Mouse (Mus musculus) brain, embryonic 14.5 days (tissue): ENCODE data around the gene Gm32717. TPM values are rescaled to one million over a fixed set of nuclear protein-coding genes. Genes with fewer than 3 reads are reported as not detected.
"Not testable (repeated sequence)": the region's sequence is repeated elsewhere in the genome, so short reads cannot be mapped to it uniquely, and the experiment has no call there.

Experiments used
- DNase-seq: peaks from one replicate; pipeline ENCODE4 v3.0.0-alpha.2; 2011; ENCODE audit warnings: low read depth
- CTCF ChIP-seq: fragments of 200-500 bp; IDR thresholded peaks from 2 replicates; pipeline ENCODE4 v1.5.1; 2012; ENCODE audit warnings: inconsistent platforms, mild to moderate bottlenecking, moderate library complexity, borderline replicate concordance; ENCODE audit not compliant: insufficient read depth, insufficient read length; ENCODE audit errors: extremely low read depth
- POLR2A ChIP-seq: fragments of 200-500 bp; IDR thresholded peaks from 2 replicates; pipeline ENCODE4 v1.6.1; 2012; ENCODE audit warnings: mild to moderate bottlenecking, inconsistent platforms, borderline replicate concordance; ENCODE audit not compliant: poor library complexity, insufficient read depth, insufficient read length, severe bottlenecking; ENCODE audit errors: extremely low read depth
- polyA plus RNA-seq: library from polyadenylated mRNA; depleted of rRNA; stranded (reverse); fragments of >200 nt; gene quantifications from 2 replicates; pipeline ENCODE4 v1.2.3, GENCODE M21; 2012; rRNA removed

Gene Gm32717
- 0.08 and 0.18 TPM in 2 replicates for polyA plus RNA-seq

DNA sequence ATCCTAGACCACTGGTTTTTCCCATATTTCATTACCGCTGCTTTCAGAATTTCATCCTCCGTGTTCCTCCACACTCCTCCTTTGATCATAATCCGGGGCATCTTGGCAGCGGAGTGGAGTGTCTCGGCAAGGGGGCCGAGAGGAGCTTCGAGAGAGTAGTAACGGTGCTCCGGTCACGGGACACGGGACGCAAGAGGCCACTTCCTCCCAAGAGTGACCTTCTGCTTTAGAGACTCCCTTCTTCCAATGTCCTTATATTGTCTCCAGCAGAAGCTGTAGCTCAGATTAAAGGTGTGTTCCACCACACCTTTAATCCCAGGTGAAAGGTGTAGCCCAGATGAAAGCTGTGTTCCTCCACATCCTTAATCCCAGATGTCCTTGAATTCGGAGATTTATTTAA, at the start of gene Gm32717:
TSS of gene Gm32717 (minus strand) at position 101 of the 400 bp plus-strand sequence.
- not testable (repeated sequence) for DNase-seq

DNA sequence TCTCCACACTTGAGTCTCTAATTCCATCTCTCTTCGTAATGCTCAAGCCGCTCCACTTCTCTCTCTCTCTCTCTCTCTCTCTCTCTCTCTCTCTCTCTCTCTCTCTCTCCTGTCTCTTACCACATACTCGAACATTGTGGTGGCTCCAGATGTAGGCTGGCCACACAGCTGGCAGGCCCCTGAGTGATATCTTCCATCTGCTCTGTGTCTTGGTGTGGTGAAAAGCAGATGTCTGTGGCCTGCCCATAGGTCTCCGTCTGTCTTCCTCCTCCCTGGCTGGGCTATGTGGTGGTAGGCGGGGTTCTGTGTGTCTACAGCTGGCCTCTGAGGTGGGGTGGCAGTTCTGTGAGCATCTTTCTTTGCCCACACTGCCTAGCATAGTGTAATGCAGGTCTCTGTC, 42.4 kb upstream of the Gm32717 start:
- DNase-seq, result not testable (repeated sequence)

DNA sequence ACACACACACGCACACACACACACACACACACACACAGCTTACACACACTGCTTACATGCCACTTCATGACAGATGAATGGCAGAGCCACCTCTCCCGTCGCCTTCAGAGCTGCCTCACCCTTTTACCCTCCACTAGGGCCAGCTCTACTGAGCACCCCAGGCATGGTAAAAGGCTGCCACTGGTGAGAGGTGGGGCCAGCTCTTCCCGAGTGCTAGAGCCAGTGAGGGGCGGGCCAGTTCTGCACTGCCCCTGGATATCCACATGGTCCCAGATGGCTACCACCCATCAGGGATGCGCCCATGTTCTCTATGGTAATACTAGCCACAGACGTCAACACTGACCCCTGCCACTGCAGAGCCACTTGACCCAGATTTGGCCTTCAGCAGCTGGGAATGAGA, 42.0 kb upstream of the Gm32717 start:
- DNase-seq, result not testable (repeated sequence)

DNA sequence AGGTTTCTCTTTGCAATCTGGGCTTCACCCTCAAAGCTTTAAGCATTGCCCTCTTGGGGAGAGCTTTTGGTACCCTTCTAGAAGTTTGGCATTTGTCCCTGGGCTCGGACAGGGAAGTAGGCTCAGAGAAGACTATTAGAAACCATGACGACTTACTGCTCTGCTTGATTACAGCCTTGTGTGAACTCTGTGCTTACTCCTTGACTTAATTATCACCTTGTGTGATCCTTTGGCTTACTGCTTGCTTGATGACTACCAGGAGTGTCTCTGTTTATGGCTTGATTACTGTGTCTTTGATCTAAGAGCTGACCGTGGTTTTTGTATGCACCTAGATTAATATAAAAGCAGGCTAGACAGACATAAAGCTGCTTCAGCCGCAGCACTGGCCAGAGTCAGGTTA, 37.5 kb upstream of the Gm32717 start:
- not testable (repeated sequence) for DNase-seq

DNA sequence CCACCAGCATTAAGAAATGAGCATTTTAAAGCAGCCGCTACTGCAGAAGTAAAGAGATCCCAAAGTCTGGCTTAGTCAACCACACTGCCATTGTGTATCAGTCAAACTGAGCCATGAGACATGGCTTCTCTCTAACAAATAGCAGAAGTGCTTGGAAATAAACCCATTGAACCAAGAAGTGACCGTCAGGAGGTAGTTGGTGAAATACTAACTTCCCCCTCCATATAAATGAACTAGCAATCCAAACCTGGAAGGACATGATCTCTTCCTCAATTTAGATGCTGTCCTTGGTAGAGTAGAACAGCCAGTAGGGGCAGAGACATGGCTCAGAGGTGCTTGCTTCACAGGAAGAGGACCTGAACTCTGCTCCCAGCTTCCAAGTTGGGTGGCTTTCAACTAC, 30.8 kb upstream of the Gm32717 start:
- DNase-seq, result not testable (repeated sequence)

DNA sequence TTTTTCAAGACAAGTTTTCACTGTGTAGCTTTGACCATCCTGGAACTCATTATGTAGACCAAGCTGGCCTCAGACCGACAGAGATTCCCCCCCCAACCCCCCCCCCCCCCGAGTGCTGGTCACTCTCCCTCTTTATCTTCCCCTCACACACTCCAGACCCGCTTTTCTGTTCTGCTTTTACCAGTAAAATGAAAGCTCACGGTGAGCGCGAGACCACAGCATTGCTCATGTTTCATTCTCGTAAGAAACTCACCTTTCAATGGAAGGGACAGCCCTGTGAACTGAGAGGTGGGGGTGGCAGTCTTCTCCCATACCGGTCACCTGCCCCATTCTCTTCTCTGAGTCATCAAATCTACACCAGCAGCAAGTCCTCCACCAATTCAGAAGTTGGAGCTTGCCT, 28.2 kb upstream of the Gm32717 start:
- not testable (repeated sequence) for DNase-seq

DNA sequence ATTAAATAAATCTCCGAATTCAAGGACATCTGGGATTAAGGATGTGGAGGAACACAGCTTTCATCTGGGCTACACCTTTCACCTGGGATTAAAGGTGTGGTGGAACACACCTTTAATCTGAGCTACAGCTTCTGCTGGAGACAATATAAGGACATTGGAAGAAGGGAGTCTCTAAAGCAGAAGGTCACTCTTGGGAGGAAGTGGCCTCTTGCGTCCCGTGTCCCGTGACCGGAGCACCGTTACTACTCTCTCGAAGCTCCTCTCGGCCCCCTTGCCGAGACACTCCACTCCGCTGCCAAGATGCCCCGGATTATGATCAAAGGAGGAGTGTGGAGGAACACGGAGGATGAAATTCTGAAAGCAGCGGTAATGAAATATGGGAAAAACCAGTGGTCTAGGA, 17.8 kb upstream of the Gm32717 start, which contains the start of gene Gm32802:
TSS of gene Gm32802 (plus strand) at position 301 of the 400 bp plus-strand sequence.
- DNase-seq, result not testable (repeated sequence)

DNA sequence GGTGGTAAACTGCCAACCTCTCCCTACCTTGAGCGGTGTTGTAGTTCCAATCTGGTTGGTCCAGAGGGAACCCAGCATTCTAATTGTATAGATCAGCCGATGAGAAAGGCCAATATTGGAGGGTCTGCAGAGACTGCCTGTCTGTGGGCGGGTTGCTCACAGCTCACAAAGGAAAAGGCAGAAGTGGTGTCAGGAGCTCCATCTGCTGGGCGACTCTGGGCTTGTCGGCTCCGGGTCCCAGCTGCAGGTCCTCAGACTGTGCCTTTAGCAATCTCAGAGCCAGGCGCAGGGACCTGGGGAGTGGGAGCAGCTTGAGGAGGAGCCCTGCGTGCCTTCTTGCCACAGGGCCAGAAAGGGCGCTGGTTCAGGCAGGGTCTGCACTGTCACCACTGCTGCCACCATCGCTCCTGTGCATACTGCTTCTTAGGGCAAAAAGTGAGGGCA, 10.3 kb upstream of the Gm32717 start:
- TF ChIP-seq POLR2A, result no peak
- peak; percentile 60 for TF ChIP-seq CTCF
- DNase-seq, result peak; percentile 84

DNA sequence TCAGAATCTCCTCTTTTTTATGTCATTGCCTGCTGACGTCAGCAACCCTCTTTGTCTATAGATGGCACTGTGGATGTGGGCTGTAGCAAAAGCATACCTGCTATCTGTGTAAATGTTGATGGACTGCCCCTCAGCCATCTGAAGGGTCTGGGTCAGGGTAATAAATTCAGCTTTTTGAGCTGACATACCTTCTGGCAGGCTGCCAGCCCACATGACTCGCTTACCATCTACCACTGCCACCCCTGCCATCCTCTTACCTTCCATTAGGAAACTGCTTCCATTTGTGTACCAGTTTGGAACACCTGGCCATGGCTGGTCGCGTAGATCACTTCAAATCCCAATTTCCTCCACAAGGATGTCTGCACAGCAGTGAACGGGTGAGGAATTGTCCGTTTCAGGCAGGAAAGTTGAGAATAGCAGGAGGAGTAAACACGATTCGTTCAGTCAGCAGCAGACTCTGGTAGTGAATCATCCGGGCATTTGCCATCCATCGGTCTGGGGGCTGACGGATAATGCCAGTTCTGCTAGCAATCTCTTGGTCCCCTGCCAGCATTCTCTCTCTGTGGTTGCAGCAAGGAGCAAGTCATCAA, 8.5 kb upstream of the Gm32717 start:
- peak; percentile 15 for DNase-seq

DNA sequence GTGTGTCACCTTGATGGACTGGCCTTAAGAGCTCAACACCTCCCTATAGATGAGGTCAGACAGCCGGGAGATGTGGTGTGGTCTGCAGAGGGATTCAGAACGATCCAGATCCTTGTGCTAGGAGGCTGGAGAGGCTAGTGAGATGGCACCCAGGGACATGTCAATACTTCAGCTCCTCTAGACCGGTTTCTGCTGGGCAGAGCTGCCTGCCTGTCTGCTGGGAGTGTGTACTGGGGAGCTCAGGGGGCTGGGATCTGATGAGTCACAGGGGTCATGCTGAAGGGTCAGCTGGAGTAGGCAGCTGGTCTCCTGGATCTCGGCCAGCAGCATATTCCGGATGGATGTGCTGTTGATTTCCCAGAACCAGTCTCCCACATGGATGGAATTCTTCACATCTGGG, 8.0 kb downstream of the Gm32717 start:
- not testable (repeated sequence) for DNase-seq

DNA sequence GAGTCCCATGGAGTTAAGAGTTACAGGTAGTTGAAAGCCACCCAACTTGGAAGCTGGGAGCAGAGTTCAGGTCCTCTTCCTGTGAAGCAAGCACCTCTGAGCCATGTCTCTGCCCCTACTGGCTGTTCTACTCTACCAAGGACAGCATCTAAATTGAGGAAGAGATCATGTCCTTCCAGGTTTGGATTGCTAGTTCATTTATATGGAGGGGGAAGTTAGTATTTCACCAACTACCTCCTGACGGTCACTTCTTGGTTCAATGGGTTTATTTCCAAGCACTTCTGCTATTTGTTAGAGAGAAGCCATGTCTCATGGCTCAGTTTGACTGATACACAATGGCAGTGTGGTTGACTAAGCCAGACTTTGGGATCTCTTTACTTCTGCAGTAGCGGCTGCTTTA, 13.0 kb downstream of the Gm32717 start:
- not testable (repeated sequence) for DNase-seq

DNA sequence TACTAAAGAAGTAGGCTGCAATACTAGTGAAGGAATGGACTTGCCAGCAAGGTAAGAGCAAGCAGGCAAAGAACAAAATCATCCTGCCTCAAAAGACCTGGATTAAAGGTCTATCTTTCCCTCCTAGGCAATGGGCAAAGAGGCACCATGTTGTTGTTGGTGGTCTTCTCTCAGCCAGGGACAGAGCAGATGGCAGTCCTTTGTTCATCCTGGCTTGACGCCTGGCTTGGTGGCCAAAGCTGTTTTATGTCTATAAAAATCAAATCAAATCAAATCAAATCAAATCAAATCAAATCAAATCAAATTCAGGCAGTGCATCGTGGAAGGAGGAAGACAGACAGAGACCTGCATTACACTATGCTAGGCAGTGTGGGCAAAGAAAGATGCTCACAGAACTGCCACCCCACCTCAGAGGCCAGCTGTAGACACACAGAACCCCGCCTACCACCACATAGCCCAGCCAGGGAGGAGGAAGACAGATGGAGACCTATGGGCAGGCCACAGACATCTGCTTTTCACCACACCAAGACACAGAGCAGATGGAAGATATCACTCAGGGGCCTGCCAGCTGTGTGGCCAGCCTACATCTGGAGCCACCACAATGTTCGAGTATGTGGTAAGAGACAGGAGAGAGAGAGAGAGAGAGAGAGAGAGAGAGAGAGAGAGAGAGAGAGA, 24.7 kb downstream of the Gm32717 start:
- not testable (repeated sequence) for DNase-seq

DNA sequence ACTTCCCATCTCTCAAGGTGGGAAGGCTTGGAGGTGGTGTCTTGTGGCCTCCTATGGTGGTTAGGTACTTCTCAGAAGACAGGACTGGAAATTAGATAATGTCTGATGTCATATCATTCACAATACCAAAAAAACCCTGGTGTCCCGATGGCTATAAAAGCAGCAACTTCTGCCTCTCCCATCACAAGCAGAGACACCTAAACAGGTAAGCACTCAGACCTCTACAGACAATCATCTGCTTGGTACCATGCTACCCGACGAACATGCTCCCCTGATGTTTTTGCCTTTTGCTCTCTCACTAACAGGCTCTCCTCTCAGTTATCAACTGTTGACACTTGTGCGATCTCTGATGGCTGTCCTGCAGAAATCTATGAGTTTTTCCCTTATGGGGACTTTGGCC, 35.9 kb downstream of the Gm32717 start, which contains the start of gene Il22:
TSS of gene Il22 (plus strand) at position 301 of the 400 bp plus-strand sequence.
- TF ChIP-seq POLR2A, result no peak
- TF ChIP-seq CTCF, result no peak
- DNase-seq, result no peak

DNA sequence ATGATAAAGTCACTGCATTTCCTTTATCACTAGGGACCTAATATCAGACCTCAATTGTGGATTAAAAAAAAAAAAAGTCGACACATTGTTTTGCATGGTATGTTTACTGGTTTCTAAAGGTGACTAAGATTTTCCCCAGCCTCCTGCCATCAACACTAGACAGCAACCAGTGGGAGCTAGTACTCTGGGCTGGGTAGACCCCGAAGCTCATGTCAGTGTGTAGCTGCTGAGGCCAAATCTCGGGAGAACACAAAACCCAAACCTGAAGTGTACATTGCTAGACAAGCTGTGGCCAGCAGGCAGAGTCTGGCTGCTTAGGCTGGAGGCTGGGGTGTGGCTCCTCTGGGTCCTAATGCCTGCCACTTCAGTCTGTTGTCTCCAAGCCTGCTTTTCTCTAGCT, 45.4 kb downstream of the Gm32717 start:
- not testable (repeated sequence) for DNase-seq

Other genes starting within 250 kb of the Gm32717 start
- 50.1 and 53.2 TPM in 2 replicates for gene Mdm1, start 99.0 kb downstream of the Gm32717 start, polyA plus RNA-seq
- gene Il22, start 35.8 kb downstream of the Gm32717 start, polyA plus RNA-seq, result 0.20 TPM in 1 of 2 replicates, not detected in the other
- gene Gm32802, start 17.9 kb upstream of the Gm32717 start, polyA plus RNA-seq, result 0.08 and 0.18 TPM in 2 replicates
- gene Iltifb, start 54.3 kb upstream of the Gm32717 start, polyA plus RNA-seq, result not detected in 2 replicates
- gene Gm9040, start 86.2 kb upstream of the Gm32717 start, polyA plus RNA-seq, result not detected in 2 replicates
- not detected in 2 replicates for gene Gm9044, start 91.6 kb upstream of the Gm32717 start, polyA plus RNA-seq
- not detected in 2 replicates for gene Gm9045, start 97.1 kb upstream of the Gm32717 start, polyA plus RNA-seq
- gene Gm9046, start 102.5 kb upstream of the Gm32717 start, polyA plus RNA-seq, result not detected in 2 replicates
- gene Gm9048, start 107.9 kb upstream of the Gm32717 start, polyA plus RNA-seq, result not detected in 2 replicates
- gene Gm9049, start 113.3 kb upstream of the Gm32717 start, polyA plus RNA-seq, result not detected in 2 replicates
- not detected in 2 replicates for gene Ifng, start 200.3 kb upstream of the Gm32717 start, polyA plus RNA-seq